Mouse (Mus musculus) embryonic stem cell, embryonic (primary cell): ENCODE results near the gene Maats1.

Source experiments
- CTCF ChIA-PET, 4 experiments: fragments of 300-600 bp in 2 of 4; fragments of 350-600 bp in 2 of 4; sonication (Branson Sonifier 250); formaldehyde crosslinking; loops; one replicate each; lab custom pipeline; 2022; ENCODE audit warnings: inconsistent platforms in 2 of 4; lab: Charles Lee
- POLR2A ChIA-PET, 4 experiments: fragments of 300-600 bp in 2 of 4; fragments of 350-600 bp in 2 of 4; sonication (Branson Sonifier 250); formaldehyde crosslinking; loops; one replicate each; lab custom pipeline; 2022; ENCODE audit warnings: antibody characterized with exemption in 4 of 4, inconsistent platforms in 1 of 4; lab: Charles Lee

Maats1 gene

GRCm38 (mm10) chr16:38374379-38375140 is 32.6 kb upstream of the Maats1 start:
- ChIA-PET POLR2A (interaction anchor here in 3 of 4 experiments (0.7 to 4.9 kb wide), 23 partner anchors 9 to 101 kb away, joined by 3 to 24 read pairs (median 4); partner anchors contain the start of genes Adprh (in 1 of the 3), Cox17 (in 1 of the 3) and Gm21987 (in 1 of the 3)), CTCF (interaction anchor here in 2 of 4 experiments (0.6 to 0.7 kb wide), 2 partner anchors 41 to 84 kb away, joined by 4 read pairs; no protein-coding TSS in a partner anchor)

- POLR2A ChIA-PET, result interaction anchor here in 3 of 4 experiments (0.7 to 4.9 kb wide), 26 partner anchors 8 to 109 kb away, joined by 3 to 24 read pairs (median 4); partner anchors contain the start of genes Adprh (in 1 of the 3), Cox17 (in 1 of the 3) and Gm21987 (in 1 of the 3)
- CTCF ChIA-PET, result interaction anchor here in 2 of 4 experiments (0.6 to 0.8 kb wide), 3 partner anchors 41 to 109 kb away, joined by 4 read pairs; no protein-coding TSS in a partner anchor
Measured at GRCm38 (mm10) chr16:38373941-38374340, 32.0 kb upstream of the Maats1 start.

GRCm38 (mm10) chr16:38373439-38373838 is 31.5 kb upstream of the Maats1 start:
- CTCF ChIA-PET, result interaction anchor here in 1 of 4 experiments (0.8 kb wide), 1 partner anchor 110 kb away, joined by 4 read pairs; no protein-coding TSS in a partner anchor
- POLR2A ChIA-PET, result interaction anchor here in 3 of 4 experiments (0.7 to 4.9 kb wide), 20 partner anchors 8 to 110 kb away, joined by 3 to 24 read pairs (median 4); partner anchors contain the start of genes Adprh (in 1 of the 3), Cox17 (in 1 of the 3) and Gm21987 (in 1 of the 3)

GRCm38 (mm10) chr16:38372876-38373275 is 30.9 kb upstream of the Maats1 start:
- CTCF ChIA-PET, result interaction anchor here in 1 of 4 experiments (0.7 kb wide), 1 partner anchor 133 kb away, joined by 6 read pairs; no protein-coding TSS in a partner anchor

GRCm38 (mm10) chr16:38371705-38372296 is 29.9 kb upstream of the Maats1 start:
- CTCF ChIA-PET, result no interaction called here
- POLR2A ChIA-PET, result interaction anchor here in 3 of 4 experiments (0.5 to 3.5 kb wide), 3 partner anchors 22 to 150 kb away, joined by 3 to 24 read pairs (median 15); no protein-coding TSS in a partner anchor

More at GRCm38 (mm10) chr16:38372876-38373275, 30.9 kb upstream of the Maats1 start:
- POLR2A ChIA-PET, result interaction anchor here (0.6 to 4.9 kb wide), 16 partner anchors 10 to 161 kb away, joined by 3 to 24 read pairs (median 4); partner anchors contain the start of genes Adprh (in 1 of the 4), Cox17 (in 1 of the 4) and Gm21987 (in 1 of the 4)

- CTCF ChIA-PET, result no interaction called here
- POLR2A ChIA-PET, result interaction anchor here in 3 of 4 experiments (0.7 to 1.5 kb wide), 11 partner anchors 17 to 88 kb away, joined by 3 to 6 read pairs (median 3); no protein-coding TSS in a partner anchor
Measured at GRCm38 (mm10) chr16:38370633-38371374, 28.9 kb upstream of the Maats1 start.

- POLR2A ChIA-PET, result interaction anchor here in 3 of 4 experiments (0.5 to 1.5 kb wide), 13 partner anchors 16 to 89 kb away, joined by 3 to 6 read pairs (median 3); no protein-coding TSS in a partner anchor
- CTCF ChIA-PET, result interaction anchor here in 2 of 4 experiments (0.8 to 1.0 kb wide), 2 partner anchors 23 to 49 kb away, joined by 3 to 4 read pairs; partner anchors contain the start of genes Cox17 (in 1 of the 2) and Gm21987 (in 1 of the 2)
Measured at GRCm38 (mm10) chr16:38369992-38370484, 28.1 kb upstream of the Maats1 start.

- ChIA-PET CTCF (interaction anchor here in 2 of 4 experiments (0.8 to 1.0 kb wide), 2 partner anchors 22 to 48 kb away, joined by 3 to 4 read pairs; partner anchors contain the start of genes Cox17 (in 1 of the 2) and Gm21987 (in 1 of the 2)), POLR2A (interaction anchor here in 3 of 4 experiments (0.8 to 1.5 kb wide), 8 partner anchors 20 to 89 kb away, joined by 3 to 6 read pairs (median 3); no protein-coding TSS in a partner anchor)
Measured at GRCm38 (mm10) chr16:38369431-38369830, 27.5 kb upstream of the Maats1 start.

GRCm38 (mm10) chr16:38369000-38369399 is 27.1 kb upstream of the Maats1 start:
- POLR2A ChIA-PET, result interaction anchor here in 3 of 4 experiments (0.8 to 1.5 kb wide), 7 partner anchors 21 to 89 kb away, joined by 3 to 6 read pairs (median 3); no protein-coding TSS in a partner anchor
- CTCF ChIA-PET, result no interaction called here

- ChIA-PET CTCF (no interaction called here), POLR2A (interaction anchor here in 2 of 4 experiments (0.9 to 1.2 kb wide), 4 partner anchors 11 to 82 kb away, joined by 3 read pairs; no protein-coding TSS in a partner anchor)
Measured at GRCm38 (mm10) chr16:38368336-38368735, 26.4 kb upstream of the Maats1 start.

GRCm38 (mm10) chr16:38366231-38366630 is 24.3 kb upstream of the Maats1 start:
- ChIA-PET POLR2A (interaction anchor here in 1 of 4 experiments (1.2 kb wide), 1 partner anchor 8 kb away, joined by 3 read pairs; no protein-coding TSS in a partner anchor), CTCF (interaction anchor here in 2 of 4 experiments (0.6 to 0.7 kb wide), 2 partner anchors 25 to 71 kb away, joined by 3 to 5 read pairs; no protein-coding TSS in a partner anchor)

GRCm38 (mm10) chr16:38365390-38365789 is 23.4 kb upstream of the Maats1 start:
- ChIA-PET CTCF (no interaction called here), POLR2A (interaction anchor here in 2 of 4 experiments (0.9 to 1.6 kb wide), 3 partner anchors 9 to 27 kb away, joined by 3 to 4 read pairs (median 3); no protein-coding TSS in a partner anchor)

GRCm38 (mm10) chr16:38363657-38364056 is 21.7 kb upstream of the Maats1 start:
- CTCF ChIA-PET, result no interaction called here
- POLR2A ChIA-PET, result interaction anchor here in 2 of 4 experiments (0.5 to 2.3 kb wide), 6 partner anchors 11 to 240 kb away, joined by 3 to 8 read pairs (median 6); partner anchors contain the start of genes Adprh (in 1 of the 2), Cox17 (in 1 of the 2) and Gm21987 (in 1 of the 2)

- CTCF ChIA-PET, result no interaction called here
- POLR2A ChIA-PET, result interaction anchor here in 2 of 4 experiments (0.5 to 2.3 kb wide), 7 partner anchors 11 to 240 kb away, joined by 3 to 8 read pairs (median 4); partner anchors contain the start of genes Adprh (in 1 of the 2), Cox17 (in 1 of the 2) and Gm21987 (in 1 of the 2)
Measured at GRCm38 (mm10) chr16:38363256-38363595, 21.3 kb upstream of the Maats1 start.

- CTCF ChIA-PET, result no interaction called here
- POLR2A ChIA-PET, result interaction anchor here in 3 of 4 experiments (0.6 to 2.3 kb wide), 14 partner anchors 11 to 554 kb away, joined by 3 to 7 read pairs (median 4); partner anchors contain the start of genes Cox17 (in 2 of the 3), Gm21987 (in 2 of the 3), Adprh (in 1 of the 3) and Maats1 (in 1 of the 3)
Measured at GRCm38 (mm10) chr16:38362493-38363255, 20.7 kb upstream of the Maats1 start.
